Mouse (Mus musculus) lung, embryonic 16.5 days (tissue): ENCODE measurements around the gene Got1. TPM values are rescaled to one million over a fixed set of nuclear protein-coding genes. Genes with fewer than 3 reads are reported as not detected.

Source experiments
- ATAC-seq: fragments of 200-750 bp; cut with Nextera tagmentation; 2 replicates; pipeline ENCODE4 v1.8.0; 2017; ENCODE audit warnings: low read depth, mild to moderate bottlenecking, moderate library complexity
- H3K27ac ChIP-seq: fragments of 300-500 bp; sonication (generic); 2 replicates; pipeline ENCODE4 v1.5.1; 2014; ENCODE audit warnings: mild to moderate bottlenecking, control low read depth, low read length
- H3K27me3 ChIP-seq: fragments of 300-500 bp; sonication (generic); 2 replicates; pipeline ENCODE4 v1.6.1; 2014; ENCODE audit warnings: low read depth, low read length, mixed read lengths; ENCODE audit not compliant: control insufficient read depth, insufficient read depth
- H3K36me3 ChIP-seq: fragments of 300-500 bp; sonication (generic); 2 replicates; pipeline ENCODE4 v1.6.1; 2014; ENCODE audit warnings: low read length; ENCODE audit not compliant: control insufficient read depth, insufficient read depth
- H3K4me1 ChIP-seq: fragments of 300-500 bp; sonication (generic); replicated peaks from 2 replicates; pipeline ENCODE4 v1.6.1; 2014; ENCODE audit warnings: low read length, mixed read lengths; ENCODE audit not compliant: control insufficient read depth, insufficient read depth
- H3K4me2 ChIP-seq: fragments of 300-500 bp; sonication (generic); 2 replicates; pipeline ENCODE4 v1.6.1; 2014; ENCODE audit warnings: low read depth, low read length, control low read depth
- H3K4me3 ChIP-seq: fragments of 300-500 bp; sonication (generic); 2 replicates; pipeline ENCODE4 v1.5.1; 2014; ENCODE audit warnings: mild to moderate bottlenecking, low read length, control low read depth
- H3K9ac ChIP-seq: fragments of 300-500 bp; sonication (generic); 2 replicates; pipeline ENCODE4 v1.6.1; 2014; ENCODE audit warnings: low read length, control low read depth
- H3K9me3 ChIP-seq: fragments of 300-500 bp; sonication (generic); 2 replicates; pipeline ENCODE4 v1.6.1; 2016; ENCODE audit warnings: low read length; ENCODE audit not compliant: control insufficient read depth
- whole genome bisulfite sequencing: fragments of 180-500 bp; shearing (Covaris S2); extraction: QIAGEN DNeasy Blood & Tissue Kit; methylation state at CpG from one replicate; pipeline ENCODE4 v1.1.7; 2014; 5-methylcytosine and 5-hydroxymethylcytosine counted together
- polyA plus RNA-seq: library from polyadenylated mRNA; unstranded; fragments of >200 nt; fragmentation: Nextera tagmentation; extraction: Ambion mirVana; gene quantifications from 2 replicates; pipeline ENCODE4 v1.2.1, GENCODE M21; 2015

The Got1 gene
- polyA plus RNA-seq, 1 experiment from 2014 or later, result 26.4 TPM

DNA sequence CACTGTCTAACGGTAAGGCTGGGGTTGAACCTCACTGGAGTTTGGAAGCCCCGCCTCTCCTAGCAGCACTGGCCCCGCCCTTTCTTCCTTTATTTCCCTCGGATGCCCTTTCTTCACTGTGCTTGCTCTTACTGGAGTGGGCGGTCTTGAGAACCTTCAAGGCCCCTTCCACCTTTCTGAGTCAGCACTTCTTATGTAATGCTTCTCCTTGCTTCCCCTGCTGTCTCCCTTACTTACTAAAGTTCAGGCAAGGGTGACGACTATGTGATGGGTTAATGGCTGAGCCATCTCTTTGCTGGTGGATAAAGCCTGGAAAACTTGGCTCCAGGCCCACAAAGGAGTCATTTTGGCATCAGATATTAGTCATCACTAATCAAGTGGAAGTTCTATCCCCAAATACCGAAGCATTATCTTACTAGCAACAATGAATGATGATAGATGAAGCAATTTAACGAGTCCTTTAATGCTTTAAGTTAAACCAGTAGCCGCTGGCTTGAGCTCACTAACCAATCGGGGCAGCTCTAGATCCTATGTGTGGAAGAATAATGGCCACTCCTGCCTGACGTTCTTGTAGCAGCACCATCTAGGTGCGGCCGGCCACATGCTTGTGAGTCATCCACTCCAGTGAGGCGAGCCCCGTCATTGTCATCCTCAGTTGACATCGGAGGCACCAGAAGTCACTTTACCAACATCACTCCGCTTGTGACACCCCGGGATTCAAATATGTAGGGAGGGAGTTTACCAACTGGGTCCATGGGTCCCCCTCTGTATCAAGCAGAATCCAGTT lies 26.5 kb upstream of the Got1 start:
- 72% methylated on average over 18 of the region's 18 CpGs for WGBS
- Histone ChIP-seq H3K36me3 (no peaks in the 10 kb centered on the region), H3K4me2 (no peak overlapping the region), H3K9me3 (no peaks in the 10 kb centered on the region), H3K4me3 (no peak overlapping the region), H3K4me1 (peaks cover 3% of the 10 kb centered on the region; the same call in 1 of the 2 replicates), H3K27me3 (peaks cover 3% of the 10 kb centered on the region; the same call in 1 of the 2 replicates), H3K9ac (no peak overlapping the region), H3K27ac (no peak overlapping the region)
- no peak for ATAC-seq

DNA sequence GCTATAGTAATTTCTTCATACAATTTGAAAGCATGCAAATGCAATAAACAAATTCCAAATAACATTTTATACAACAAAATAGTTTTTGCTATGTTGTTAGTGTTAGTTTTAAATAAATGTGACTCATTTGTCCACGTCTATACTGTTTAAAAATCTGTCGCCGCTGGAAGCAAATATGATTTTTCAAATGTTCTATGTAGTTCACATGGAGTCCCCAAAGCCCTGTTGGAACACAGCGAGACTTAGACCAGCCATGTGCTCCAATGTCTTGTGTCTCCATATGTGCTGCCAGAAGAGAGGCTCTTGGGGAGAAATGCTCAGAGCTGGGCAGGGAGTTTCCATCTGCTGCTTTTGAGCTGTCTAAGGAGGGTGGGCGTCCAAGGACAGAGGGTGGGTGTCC lies 23.7 kb upstream of the Got1 start:
- 82% methylated on average over 5 of the region's 5 CpGs for WGBS

GRCm38 (mm10) chr19:43546337-43547117 lies 22.1 kb upstream of the Got1 start:
- Histone ChIP-seq H3K4me3 (no peak overlapping the region), H3K4me2 (peak overlapping the region; percentile 16; the same call in 1 of the 2 replicates), H3K36me3 (no peaks in the 10 kb centered on the region), H3K27me3 (peaks cover 6% of the 10 kb centered on the region; the same call in 1 of the 2 replicates), H3K9me3 (no peaks in the 10 kb centered on the region), H3K27ac (no peak overlapping the region), H3K9ac (no peak overlapping the region), H3K4me1 (peaks cover 3% of the 10 kb centered on the region; the same call in 1 of the 2 replicates)
- WGBS, result 5% methylated on average over 19 of the region's 19 CpGs
- 0 out of 2 replicates have a peak, but pooled peaks have one; percentile 36 for ATAC-seq

More for the DNA sequence above, 23.7 kb upstream of the Got1 start:
- Histone ChIP-seq H3K9me3 (no peaks in the 10 kb centered on the region), H3K4me3 (no peak overlapping the region), H3K27me3 (peaks cover 6% of the 10 kb centered on the region; the same call in 1 of the 2 replicates), H3K9ac (no peak overlapping the region), H3K4me2 (no peak overlapping the region), H3K36me3 (no peaks in the 10 kb centered on the region), H3K4me1 (peaks cover 3% of the 10 kb centered on the region; the same call in 1 of the 2 replicates), H3K27ac (no peak overlapping the region)
- ATAC-seq, result no peak

DNA sequence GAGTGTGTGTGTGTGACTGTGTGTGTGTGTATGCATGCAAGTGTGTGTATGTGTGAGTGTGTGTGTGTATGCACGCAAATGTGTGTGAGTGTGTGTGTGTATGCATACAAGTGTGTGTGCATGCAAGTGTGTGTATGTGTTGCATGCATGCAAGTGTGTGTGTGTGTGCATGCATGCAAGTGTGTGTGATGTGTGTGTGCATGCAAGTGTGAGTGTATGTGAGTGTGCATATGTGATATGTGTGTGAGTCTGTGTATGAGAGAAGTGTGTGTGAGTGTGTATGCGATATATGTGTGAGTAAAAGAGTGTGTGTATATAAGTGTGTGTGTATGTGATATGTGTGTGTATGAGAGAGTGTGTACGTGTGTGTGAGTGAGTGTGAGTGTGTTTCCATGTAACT lies 11.0 kb upstream of the Got1 start:
- Histone ChIP-seq H3K4me1 (no peaks in the 10 kb centered on the region), H3K4me2 (no peak overlapping the region), H3K27me3 (peaks cover 8% of the 10 kb centered on the region; the same call in 1 of the 2 replicates), H3K9ac (no peak overlapping the region), H3K36me3 (no peaks in the 10 kb centered on the region), H3K9me3 (no peaks in the 10 kb centered on the region), H3K27ac (no peak overlapping the region), H3K4me3 (no peak overlapping the region)
- no peak for ATAC-seq
- 89% methylated on average over 3 of the region's 3 CpGs for WGBS

GRCm38 (mm10) chr19:43530921-43531320 lies 6.5 kb upstream of the Got1 start:
- no peak overlapping the region for H3K4me2 ChIP-seq
- no peak for ATAC-seq
- 19% methylated on average over 12 of the region's 12 CpGs for WGBS

DNA sequence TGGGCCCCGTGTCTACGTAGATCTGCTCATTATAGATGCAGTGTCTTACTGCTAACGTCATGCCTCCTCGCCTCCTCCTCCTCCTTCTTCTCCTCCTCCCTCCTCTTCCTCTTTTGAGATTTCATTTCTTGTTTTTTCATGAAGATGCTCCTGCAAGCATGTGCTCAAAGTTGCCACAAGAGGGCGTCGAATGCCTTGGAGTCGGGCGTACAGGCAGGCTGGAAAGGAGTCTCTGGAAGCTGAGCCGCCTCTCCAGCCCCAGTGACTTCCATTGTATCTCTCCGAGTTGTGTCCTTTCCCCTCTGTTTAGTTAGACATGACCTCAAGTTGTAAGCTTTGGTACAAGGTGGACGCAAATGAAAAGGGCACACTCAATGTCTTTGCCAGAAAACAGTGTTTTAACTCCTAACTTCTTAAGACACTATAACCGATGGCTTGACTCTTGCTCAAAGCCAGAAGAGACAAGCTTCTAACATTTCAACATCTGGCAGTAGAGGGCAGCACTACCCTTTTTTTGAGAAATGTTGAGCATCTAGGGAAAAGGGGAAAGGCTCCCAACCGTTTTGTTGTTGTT lies 5.9 kb upstream of the Got1 start:
- WGBS, result 1% methylated on average over 13 of the region's 13 CpGs

More at GRCm38 (mm10) chr19:43530921-43531320, 6.5 kb upstream of the Got1 start:
- no peaks in the 10 kb centered on the region for H3K4me1 ChIP-seq
- H3K27me3 ChIP-seq, result peaks cover 10% of the 10 kb centered on the region; the same call in 1 of the 2 replicates
- no peak overlapping the region for H3K27ac ChIP-seq
- no peaks in the 10 kb centered on the region for H3K36me3 ChIP-seq
- H3K9me3 ChIP-seq, result no peaks in the 10 kb centered on the region
- H3K9ac ChIP-seq, result no peak overlapping the region
- no peak overlapping the region for H3K4me3 ChIP-seq

GRCm38 (mm10) chr19:43528056-43528587 lies 3.7 kb upstream of the Got1 start:
- H3K4me3 ChIP-seq, result no peak overlapping the region
- no peak overlapping the region for H3K4me2 ChIP-seq
- H3K9ac ChIP-seq, result no peak overlapping the region
- 84% methylated on average over 8 of the region's 8 CpGs for WGBS
- peaks cover 11% of the 10 kb centered on the region; the same call in 1 of the 2 replicates for H3K4me1 ChIP-seq
- H3K36me3 ChIP-seq, result no peaks in the 10 kb centered on the region
- H3K27ac ChIP-seq, result no peak overlapping the region
- ATAC-seq, result no peak
- H3K9me3 ChIP-seq, result no peaks in the 10 kb centered on the region
- H3K27me3 ChIP-seq, result peaks cover 10% of the 10 kb centered on the region; the same call in 1 of the 2 replicates

More for the DNA sequence above, 5.9 kb upstream of the Got1 start:
- H3K9me3 ChIP-seq, result no peaks in the 10 kb centered on the region
- H3K9ac ChIP-seq, result no peak overlapping the region
- peak; percentile 86; the same call in 1 of the 2 replicates for ATAC-seq
- H3K27ac ChIP-seq, result no peak overlapping the region
- H3K4me2 ChIP-seq, result peak overlapping the region; percentile 47
- H3K36me3 ChIP-seq, result no peaks in the 10 kb centered on the region
- H3K4me1 ChIP-seq, result peaks cover under 1% of the 10 kb centered on the region; the same call in 1 of the 2 replicates
- peak overlapping the region; percentile 37 for H3K4me3 ChIP-seq
- H3K27me3 ChIP-seq, result peaks cover 10% of the 10 kb centered on the region; the same call in 1 of the 2 replicates

GRCm38 (mm10) chr19:43527131-43527530 lies 2.7 kb upstream of the Got1 start:
- no peak for ATAC-seq
- Histone ChIP-seq H3K4me3 (no peak overlapping the region), H3K9me3 (no peaks in the 10 kb centered on the region), H3K9ac (no peak overlapping the region), H3K4me1 (peaks cover 11% of the 10 kb centered on the region; the same call in 1 of the 2 replicates), H3K27me3 (peaks cover 10% of the 10 kb centered on the region; the same call in 1 of the 2 replicates), H3K27ac (no peak overlapping the region), H3K36me3 (no peaks in the 10 kb centered on the region), H3K4me2 (no peak overlapping the region)
- 7% methylated on average over 11 of the region's 11 CpGs for WGBS
